Mouse (Mus musculus) lung, embryonic 14.5 days (tissue): Measurements from ENCODE around the gene Nr1h4. TPM values are rescaled to one million over a fixed set of nuclear protein-coding genes. Genes with fewer than 3 reads are reported as not detected.

Experiments used
- ATAC-seq: fragments of 200-750 bp; cut with Nextera tagmentation; 2 replicates; pipeline ENCODE4 v1.8.0; 2017; ENCODE audit warnings: mild to moderate bottlenecking, moderate TSS enrichment, moderate library complexity; ENCODE audit not compliant: insufficient read depth
- DNase-seq: peaks from one replicate; pipeline ENCODE4 v3.0.0-alpha.2; 2015
- H3K27ac ChIP-seq: fragments of 300-500 bp; sonication (generic); 2 replicates; pipeline ENCODE4 v1.5.1; 2014; ENCODE audit warnings: low read depth, mild to moderate bottlenecking, moderate library complexity
- H3K27me3 ChIP-seq: fragments of 300-500 bp; sonication (generic); 2 replicates; pipeline ENCODE4 v1.6.1; 2014; ENCODE audit warnings: low read length, control low read depth; ENCODE audit not compliant: insufficient read depth
- H3K36me3 ChIP-seq: fragments of 300-500 bp; sonication (generic); 2 replicates; pipeline ENCODE4 v1.6.1; 2014; ENCODE audit warnings: control low read depth; ENCODE audit not compliant: insufficient read depth
- H3K4me1 ChIP-seq: fragments of 300-500 bp; sonication (generic); 2 replicates; pipeline ENCODE4 v1.6.1; 2014; ENCODE audit warnings: antibody characterized with exemption, control low read depth; ENCODE audit not compliant: insufficient read depth
- H3K4me2 ChIP-seq: fragments of 300-500 bp; sonication (generic); 2 replicates; pipeline ENCODE4 v1.6.1; 2014; ENCODE audit warnings: mild to moderate bottlenecking
- H3K4me3 ChIP-seq: fragments of 300-500 bp; sonication (generic); 2 replicates; pipeline ENCODE4 v1.5.1; 2014; ENCODE audit warnings: low read depth, low read length
- H3K9ac ChIP-seq: fragments of 300-500 bp; sonication (generic); 2 replicates; pipeline ENCODE4 v1.6.1; 2014
- H3K9me3 ChIP-seq: fragments of 300-500 bp; sonication (generic); 2 replicates; pipeline ENCODE4 v1.6.1; 2016; ENCODE audit warnings: low read depth, low read length, control low read depth
- CTCF ChIP-seq: IDR thresholded peaks from 2 replicates; pipeline ENCODE4 v1.5.1; 2016; ENCODE audit warnings: antibody characterized with exemption, low read depth
- WGBS: fragments of 180-500 bp; shearing (Covaris S2); extraction: QIAGEN DNeasy Blood & Tissue Kit; methylation state at CpG from one replicate; pipeline ENCODE4 v1.1.7; 2014; 5-methylcytosine and 5-hydroxymethylcytosine counted together
- polyA plus RNA-seq: library from polyadenylated mRNA; unstranded; fragments of >200 nt; fragmentation: Nextera tagmentation; extraction: Ambion mirVana; gene quantifications from 2 replicates; pipeline ENCODE4 v1.2.1, GENCODE M21; 2014

Nr1h4 gene
- polyA plus RNA-seq, 1 experiment from 2014 or later, result 0.38 TPM

DNA sequence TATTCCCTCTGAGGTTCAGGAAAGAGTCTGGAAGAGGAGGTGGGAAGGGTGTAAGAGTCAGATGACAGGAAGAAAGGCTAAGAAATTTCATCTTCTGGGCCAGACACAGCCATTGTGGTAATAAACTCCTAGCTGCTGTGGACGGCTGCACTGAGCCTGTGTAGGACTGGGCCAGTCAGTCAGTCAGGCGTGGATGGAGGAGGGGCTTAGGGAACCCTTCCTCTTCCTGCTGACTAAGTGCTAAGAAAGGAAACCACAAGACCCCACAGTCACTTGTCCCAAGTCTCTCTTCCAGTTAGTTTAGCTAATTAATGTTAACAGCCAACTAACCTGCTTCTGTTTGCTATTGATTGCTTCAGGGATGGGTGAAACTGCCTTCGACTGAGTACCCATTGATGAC is 117.9 kb downstream of the Nr1h4 start:
- Histone ChIP-seq H3K27me3 (no peaks in the 10 kb centered on the region), H3K4me1 (no peaks in the 10 kb centered on the region), H3K9me3 (no peaks in the 10 kb centered on the region), H3K9ac (no peak overlapping the region), H3K4me3 (no peak overlapping the region), H3K27ac (no peak overlapping the region), H3K4me2 (no peak overlapping the region), H3K36me3 (peaks cover 68% of the 10 kb centered on the region)
- no peak for TF ChIP-seq CTCF
- no peak for ATAC-seq
- WGBS, result 77% methylated on average over 3 of the region's 3 CpGs
- DNase-seq, result no peak

- Histone ChIP-seq H3K27ac (no peak overlapping the region), H3K36me3 (peaks cover 19% of the 10 kb centered on the region), H3K9ac (no peak overlapping the region), H3K4me3 (no peak overlapping the region), H3K4me1 (no peaks in the 10 kb centered on the region), H3K4me2 (no peak overlapping the region), H3K9me3 (no peaks in the 10 kb centered on the region), H3K27me3 (no peaks in the 10 kb centered on the region)
- 55% methylated on average over 1 of the region's 1 CpGs for WGBS
- TF ChIP-seq CTCF, result no peak
- ATAC-seq, result no peak; the same call in 1 of the 2 replicates
- no peak for DNase-seq
Observed at GRCm38 (mm10) chr10:89407551-89407950, 125.8 kb downstream of the Nr1h4 start.

DNA sequence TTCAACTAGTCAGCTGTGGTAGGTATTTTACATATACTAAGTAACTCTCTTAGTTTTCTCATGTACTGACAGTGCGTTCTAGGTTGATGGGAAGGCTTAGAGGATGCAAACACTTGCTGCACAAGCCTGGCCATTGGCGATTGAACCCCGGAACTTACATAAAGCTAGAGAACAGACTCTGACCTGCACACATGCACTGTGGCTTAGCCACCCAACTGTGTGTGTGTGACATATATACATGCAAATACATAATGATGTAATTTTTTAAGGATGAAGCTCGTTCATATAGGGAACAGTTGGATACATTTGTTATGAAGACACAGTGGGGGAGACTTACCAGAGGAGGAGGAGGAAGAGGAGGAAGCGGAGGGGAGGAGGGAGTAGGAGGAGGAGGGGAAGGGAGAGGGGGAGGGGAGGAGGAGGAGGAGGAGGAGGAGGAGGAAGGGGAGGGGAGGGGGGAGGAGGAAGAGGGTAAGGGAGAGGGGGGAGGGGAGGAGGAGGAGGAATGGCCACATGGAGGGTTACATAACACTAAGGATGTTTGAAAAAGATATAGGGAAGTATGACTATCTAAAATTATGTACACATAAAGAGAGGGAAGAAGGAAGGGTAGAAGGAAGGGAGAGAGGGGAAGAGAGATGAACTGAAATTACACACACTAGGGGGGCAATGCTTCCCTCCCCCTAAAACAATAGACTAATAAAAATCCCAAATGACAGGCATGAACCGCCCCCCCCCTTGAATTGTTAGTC is 126.5 kb downstream of the Nr1h4 start:
- H3K27ac ChIP-seq, result no peak overlapping the region
- H3K9ac ChIP-seq, result no peak overlapping the region
- 73% methylated on average over 5 of the region's 6 CpGs for WGBS
- H3K27me3 ChIP-seq, result no peaks in the 10 kb centered on the region
- no peak overlapping the region for H3K4me3 ChIP-seq
- H3K4me2 ChIP-seq, result no peak overlapping the region
- no peaks in the 10 kb centered on the region for H3K4me1 ChIP-seq
- H3K9me3 ChIP-seq, result no peaks in the 10 kb centered on the region
- DNase-seq, result no peak
- H3K36me3 ChIP-seq, result peaks cover 16% of the 10 kb centered on the region
- ATAC-seq, result no peak
- no peak for TF ChIP-seq CTCF

DNA sequence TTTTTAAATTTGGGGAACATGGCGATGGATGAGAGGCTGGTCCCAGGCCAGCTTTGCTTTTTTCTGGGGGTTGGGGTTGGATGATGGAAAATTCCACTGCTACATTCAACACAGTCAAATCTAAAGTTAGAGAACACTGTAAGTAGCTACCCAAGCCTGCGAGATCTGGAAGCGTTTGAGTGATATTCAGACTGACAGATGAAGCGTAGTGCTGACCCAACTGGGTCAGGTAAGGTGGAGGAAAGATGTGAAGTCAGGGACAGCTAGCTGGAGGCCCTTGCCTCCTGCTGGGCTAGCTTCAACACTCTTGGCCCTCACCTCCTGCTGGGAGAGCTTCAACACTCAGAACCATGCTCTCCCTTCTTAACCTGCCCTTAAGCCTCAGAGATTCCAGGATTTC is 128.4 kb downstream of the Nr1h4 start:
- TF ChIP-seq CTCF, result no peak
- H3K27ac ChIP-seq, result no peak overlapping the region
- no peak overlapping the region for H3K4me2 ChIP-seq
- H3K4me1 ChIP-seq, result no peaks in the 10 kb centered on the region
- H3K36me3 ChIP-seq, result no peaks in the 10 kb centered on the region
- ATAC-seq (no peak), DNase-seq (no peak)
- H3K9me3 ChIP-seq, result no peaks in the 10 kb centered on the region
- WGBS, result 63% methylated on average over 4 of the region's 4 CpGs
- H3K9ac ChIP-seq, result no peak overlapping the region
- H3K27me3 ChIP-seq, result no peaks in the 10 kb centered on the region
- no peak overlapping the region for H3K4me3 ChIP-seq

Other genes starting within 250 kb of the Nr1h4 start
- 0.99 and 1.5 TPM in 2 replicates for gene Ano4, start 188.8 kb downstream of the Nr1h4 start, polyA plus RNA-seq
- gene Gas2l3, start 89.6 kb downstream of the Nr1h4 start, polyA plus RNA-seq, result 26.3 and 28.8 TPM in 2 replicates
- gene Slc17a8, start 87.7 kb upstream of the Nr1h4 start, polyA plus RNA-seq, result not detected in 2 replicates
- 13.0 and 13.9 TPM in 2 replicates for gene Scyl2, start 152.7 kb upstream of the Nr1h4 start, polyA plus RNA-seq
- 28.8 and 31.5 TPM in 2 replicates for gene Actr6, start 198.7 kb upstream of the Nr1h4 start, polyA plus RNA-seq
- gene Uhrf1bp1l, start 211.4 kb upstream of the Nr1h4 start, polyA plus RNA-seq, result 31.3 and 35.1 TPM in 2 replicates